Mouse (Mus musculus) kidney, postnatal 14 days (tissue): ENCODE measurements at regions not wholly inside any gene's neighbourhood (a gene's known extent, or its start where the extent isn't known, plus 50 kb on each side); places are given as distances from the start of the nearest gene placed in this dataset.
A peak's percentile ranks its signal among the peaks of the same experiment; 100 is the strongest.
"Not testable (repeated sequence)": the region's sequence is repeated elsewhere in the genome, so short reads cannot be mapped to it uniquely, and the experiment has no call there.

Experiments used
- DNase-seq: peaks from one replicate; pipeline ENCODE4 v3.0.0; 2022; ENCODE audit warnings: mixed read lengths

- DNase-seq: no peak
Observed at GRCm38 (mm10) chr7:39728930-39729329, 211.4 kb downstream of the Zfp619 start.

DNA sequence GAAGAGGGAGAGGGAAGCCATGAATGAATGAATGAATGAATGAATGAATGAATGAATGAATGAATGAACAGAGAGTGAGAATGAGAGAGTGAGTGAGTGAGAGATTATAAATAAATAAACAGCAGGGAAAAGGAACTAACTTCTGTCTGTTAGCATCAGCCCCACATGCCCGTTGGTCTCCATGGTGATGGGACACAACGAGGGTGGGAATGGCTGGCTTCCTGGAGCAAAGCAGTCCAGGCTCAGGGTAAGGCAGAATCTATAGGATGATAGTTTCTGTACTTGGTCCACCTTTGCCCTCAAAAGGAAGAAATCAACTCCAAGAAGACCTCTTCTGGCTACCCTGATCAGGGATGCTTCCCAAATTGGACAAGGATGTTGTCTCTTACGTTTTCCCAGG is 212.2 kb downstream of the Zfp619 start:
- DNase-seq: no peak

- DNase-seq: no peak
Observed at GRCm38 (mm10) chr7:39732790-39733189, 215.2 kb downstream of the Zfp619 start.

GRCm38 (mm10) chr7:39748395-39748794 is 230.8 kb downstream of the Zfp619 start:
- not testable (repeated sequence) for DNase-seq

- DNase-seq: no peak
Observed at GRCm38 (mm10) chr7:39750448-39750847, 232.9 kb downstream of the Zfp619 start.

GRCm38 (mm10) chr7:39764366-39764765 is 246.8 kb downstream of the Zfp619 start:
- DNase-seq: no peak

GRCm38 (mm10) chr7:39765094-39765493 is 247.5 kb downstream of the Zfp619 start:
- DNase-seq: peak; percentile 6

GRCm38 (mm10) chr7:39773291-39773690 is 255.7 kb downstream of the Zfp619 start:
- no peak for DNase-seq

DNA sequence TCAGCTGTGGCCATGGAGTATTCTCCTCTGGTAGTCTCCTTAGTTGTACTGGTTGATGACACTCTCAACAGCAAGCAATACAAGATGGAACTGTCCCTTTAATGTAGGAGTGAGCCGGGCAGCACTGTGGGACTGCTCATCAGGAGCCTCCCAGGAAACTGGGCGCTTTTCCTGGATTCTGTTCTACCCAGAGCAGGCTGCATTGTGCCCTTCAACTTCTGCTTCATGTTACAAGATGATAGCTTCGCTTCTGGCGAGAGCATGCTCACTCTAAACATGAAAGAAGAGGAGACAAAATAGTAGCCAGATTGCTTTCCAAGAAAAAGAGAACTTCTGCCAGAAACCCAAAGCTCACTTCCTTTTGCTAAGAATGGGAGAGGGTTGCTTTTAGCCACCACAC is 271.8 kb downstream of the Zfp619 start:
- no peak for DNase-seq

DNA sequence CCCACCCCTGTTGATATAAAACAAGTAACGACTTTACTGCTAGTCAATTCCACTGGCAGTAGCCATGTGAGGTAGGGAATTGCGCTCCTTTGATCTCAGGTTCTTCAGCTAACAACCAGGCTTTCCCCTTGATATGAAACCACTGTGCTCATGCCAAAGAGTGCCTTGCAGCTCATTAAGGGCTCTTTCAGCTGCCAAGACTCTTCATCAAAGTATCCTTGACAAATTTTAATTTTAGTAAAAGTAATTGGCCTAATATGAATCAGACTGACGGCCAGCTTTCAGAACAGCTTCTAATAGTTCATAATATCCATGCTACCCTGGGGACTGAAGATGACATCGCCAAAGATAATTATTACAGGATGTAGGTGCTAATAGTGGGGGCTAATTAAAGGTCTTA is 272.3 kb downstream of the Zfp619 start:
- no peak for DNase-seq

GRCm38 (mm10) chr7:39794751-39795150 is 277.2 kb downstream of the Zfp619 start:
- DNase-seq: no peak

GRCm38 (mm10) chr7:39804276-39804675 is 286.7 kb downstream of the Zfp619 start:
- no peak for DNase-seq

DNA sequence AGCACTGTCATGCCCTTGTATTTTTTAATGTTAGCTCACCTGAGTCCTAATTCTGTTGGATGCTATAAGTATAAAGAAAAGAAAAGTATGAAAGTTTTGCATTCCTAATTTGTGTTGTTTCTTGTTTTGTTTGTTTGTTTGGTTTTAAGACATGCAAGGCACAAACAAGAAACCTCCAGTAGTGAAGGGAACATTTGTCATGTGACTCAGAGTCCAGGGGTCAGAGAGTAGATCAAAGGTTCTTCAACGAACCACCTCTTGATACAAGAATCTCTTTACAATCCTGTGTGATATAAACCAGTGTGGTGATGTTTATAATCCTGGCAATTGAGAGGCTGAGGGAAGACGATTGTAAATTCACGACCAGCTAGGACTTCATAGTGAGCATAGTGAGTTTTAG is 300.5 kb downstream of the Zfp619 start:
- no peak for DNase-seq

DNA sequence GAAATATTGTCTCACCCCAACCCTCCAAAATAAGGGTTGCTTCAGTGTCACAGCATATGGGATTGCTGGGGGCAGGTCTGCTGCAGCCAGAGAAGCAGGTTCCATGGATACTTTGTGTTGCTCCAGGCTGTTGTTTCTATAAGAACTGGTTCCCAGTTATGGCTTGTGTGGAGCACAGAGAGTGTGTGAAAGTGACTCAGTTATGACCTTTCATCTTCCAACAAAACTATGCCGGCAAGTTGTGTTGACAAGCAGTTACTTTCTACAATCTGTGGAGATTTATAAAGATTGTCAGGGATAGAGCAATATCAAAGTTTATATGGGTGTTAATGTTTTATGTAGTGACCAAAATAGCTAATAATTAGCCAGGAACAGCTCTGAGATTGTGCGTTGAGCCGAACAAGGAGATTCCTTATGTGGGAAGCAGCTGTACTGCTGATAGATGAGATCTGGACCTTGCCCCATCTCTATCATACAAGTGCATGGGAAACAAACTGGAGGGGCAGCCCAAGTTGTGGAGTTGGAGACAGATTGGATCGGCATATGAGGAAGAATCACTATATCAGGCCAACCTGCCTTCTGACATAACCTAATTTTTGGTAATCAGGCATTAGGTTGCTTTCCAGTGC is 305.1 kb downstream of the Zfp619 start:
- peak; percentile 3 for DNase-seq

- DNase-seq: no peak
Observed at GRCm38 (mm10) chr7:39828378-39828777, 310.8 kb downstream of the Zfp619 start.

DNA sequence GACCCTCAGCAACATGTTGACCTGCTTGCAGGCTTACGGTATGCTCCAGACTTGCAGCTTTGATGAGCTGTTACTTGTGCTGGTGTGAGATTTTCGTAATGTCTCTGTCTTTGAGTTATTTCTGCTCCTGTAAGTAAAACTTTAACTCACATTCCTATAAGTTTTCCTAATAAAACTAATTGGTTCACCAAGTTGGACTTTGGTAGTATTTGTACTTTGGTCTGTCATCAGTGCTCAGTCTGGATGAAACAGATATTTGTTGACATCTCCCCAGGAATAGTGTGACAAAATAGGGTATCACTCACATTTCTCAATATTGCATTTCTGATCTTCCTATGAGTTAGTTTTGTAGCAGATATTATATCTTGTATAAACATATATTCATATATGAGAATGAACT is 313.3 kb downstream of the Zfp619 start:
- DNase-seq: no peak

DNA sequence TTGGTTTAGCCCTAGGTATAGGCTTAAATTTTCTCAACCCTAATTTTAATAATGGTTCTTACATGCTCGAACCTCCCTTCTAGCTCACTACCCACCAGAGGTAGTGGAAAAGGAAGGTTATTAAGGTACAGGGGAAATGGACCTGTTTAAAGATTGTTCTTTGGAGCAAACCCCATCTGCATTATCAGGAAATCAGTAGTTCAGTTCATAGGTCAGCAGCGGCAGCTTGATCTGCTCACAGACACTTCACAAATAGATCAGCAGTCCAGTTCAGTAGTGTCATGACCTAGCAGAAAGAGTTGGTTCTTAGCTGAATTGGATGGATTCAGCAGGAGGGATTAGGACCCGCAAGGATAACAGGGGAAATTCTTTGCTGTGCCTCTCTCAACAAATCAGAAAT is 324.4 kb downstream of the Zfp619 start:
- DNase-seq: no peak

GRCm38 (mm10) chr7:39847914-39848782 is 330.6 kb downstream of the Zfp619 start:
- DNase-seq: peak; percentile 67

DNA sequence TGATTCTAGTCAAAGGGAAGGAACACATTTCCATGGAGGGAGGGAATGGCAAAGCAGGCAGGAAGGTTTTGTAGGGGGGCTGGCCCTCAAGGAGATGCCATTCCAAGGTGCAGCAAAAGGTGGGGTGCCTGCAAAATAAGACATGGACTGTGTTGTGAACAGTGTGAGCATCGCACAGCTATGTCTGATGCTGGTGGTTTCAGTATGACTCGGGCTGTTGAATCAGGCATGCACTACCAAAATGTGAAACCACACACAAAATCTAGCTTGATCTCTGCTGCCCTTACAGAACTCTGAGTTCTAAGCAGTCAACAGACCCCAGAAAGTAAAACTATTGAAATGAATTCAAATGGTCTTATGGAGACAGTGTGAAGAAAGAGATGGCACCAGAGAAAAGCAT is 339.7 kb downstream of the Zfp619 start:
- no peak for DNase-seq

- DNase-seq: no peak
Observed at GRCm38 (mm10) chr7:39862835-39863234, 345.3 kb downstream of the Zfp619 start.

DNA sequence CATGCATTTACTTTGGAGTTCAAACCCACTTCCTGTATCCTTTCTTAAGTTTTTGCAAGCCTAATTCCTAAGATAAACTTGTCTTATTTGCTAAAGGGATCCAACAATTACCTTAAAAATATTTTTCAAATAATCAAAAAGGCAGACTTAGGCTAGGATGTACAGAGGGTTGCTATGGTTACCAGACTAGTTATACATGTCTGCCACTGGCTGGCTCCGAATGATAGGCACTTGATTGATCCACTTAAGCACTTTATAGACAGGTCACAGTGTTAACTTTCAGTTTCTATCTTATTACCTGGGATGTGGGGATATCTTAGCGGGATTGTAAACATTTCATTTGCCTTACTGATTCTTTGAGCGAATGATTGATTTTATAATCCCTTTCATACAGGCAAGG is 346.6 kb downstream of the Zfp619 start:
- DNase-seq: no peak

- DNase-seq: peak; percentile 16
Observed at GRCm38 (mm10) chr7:39864781-39865180, 347.2 kb downstream of the Zfp619 start.

DNA sequence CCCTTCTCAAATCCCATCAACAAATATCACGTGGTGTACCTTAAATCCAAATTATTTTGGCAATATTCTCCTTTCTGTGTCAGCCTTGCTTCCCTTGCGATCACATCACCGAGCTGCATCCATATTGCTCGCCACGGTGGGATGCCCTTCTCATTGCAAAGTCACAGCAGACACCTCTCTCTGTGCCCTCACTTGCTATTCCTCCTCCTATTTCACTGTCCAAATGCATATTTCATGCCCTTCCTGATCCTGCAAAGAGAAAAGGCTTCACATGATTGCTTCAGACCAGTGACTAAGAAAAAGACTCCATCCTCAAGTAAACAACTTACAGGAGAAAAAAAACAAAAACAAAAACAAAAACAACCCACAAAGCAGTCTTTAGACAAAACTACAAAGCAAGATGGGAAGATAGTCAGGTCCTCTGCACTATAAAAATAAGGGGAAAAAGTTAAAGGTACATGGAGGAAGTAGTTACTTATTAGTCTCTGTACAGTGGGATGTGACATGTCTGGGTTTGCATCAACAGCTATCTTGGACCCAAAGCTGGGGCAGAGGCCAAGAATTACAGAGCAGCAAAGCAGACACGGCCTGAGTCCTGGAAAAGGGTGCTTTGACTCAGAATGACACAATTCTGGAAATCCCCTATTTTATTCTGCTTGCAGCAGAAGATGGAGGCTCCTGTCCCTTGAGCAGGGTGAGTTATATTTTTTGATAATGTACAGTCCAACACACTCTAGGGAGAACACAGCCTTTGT is 349.3 kb downstream of the Zfp619 start:
- DNase-seq: peak; percentile 32

- DNase-seq: no peak
Observed at GRCm38 (mm10) chr7:39867451-39867850, 349.9 kb downstream of the Zfp619 start.
